Mouse (Mus musculus): ENCODE results near the gene Tmem38b.
"Not testable (repeated sequence)": the region's sequence is repeated elsewhere in the genome, so short reads cannot be mapped to it uniquely, and the experiment has no call there.

Gene Tmem38b

DNA sequence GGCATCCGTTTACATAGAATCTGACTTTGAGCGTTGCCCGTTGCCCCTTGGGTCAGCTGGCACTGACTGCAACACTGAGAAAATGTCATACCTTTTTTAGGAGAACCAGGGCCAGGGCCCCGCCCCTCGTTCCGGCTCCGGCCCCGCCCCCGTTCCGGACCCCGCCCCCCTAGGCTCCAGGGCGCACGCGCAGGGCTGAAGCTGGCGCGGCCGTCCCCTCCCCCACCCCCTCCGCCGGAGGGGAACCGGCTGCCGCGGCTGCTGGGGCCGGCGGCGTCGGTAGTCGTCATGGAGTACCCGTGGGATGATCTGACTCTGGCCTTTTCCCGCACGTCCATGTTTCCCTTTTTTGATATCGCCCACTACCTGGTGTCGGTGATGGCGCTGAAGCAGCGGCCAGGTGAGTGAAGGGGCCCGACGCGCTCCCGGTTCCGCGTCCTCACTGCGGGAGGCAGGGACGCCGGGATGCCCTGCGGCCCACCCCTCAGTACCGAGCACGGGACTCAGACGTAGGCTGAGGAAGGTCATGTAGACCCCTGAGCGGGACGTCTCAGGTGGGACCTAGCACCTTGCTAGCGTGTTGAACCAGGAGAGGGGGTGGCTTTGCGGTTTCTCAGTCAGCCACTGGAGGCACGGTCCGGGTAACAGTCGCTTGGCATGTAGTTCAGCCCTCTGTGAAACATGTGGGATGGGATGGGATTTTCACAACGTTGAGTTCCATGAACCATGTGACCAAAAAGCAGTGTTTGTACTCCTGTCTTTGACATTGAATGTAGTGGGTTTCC, at the start of gene Tmem38b:
Gene Tmem38b, plus strand, starts transcription at position 225 of the 785 bp plus-strand sequence.
- DNase-seq (ENCODE audit: low spot score in 2 of 2): peak; percentile 59 to 71

GRCm38 (mm10) chr4:53781396-53781795, 44.4 kb upstream of the Tmem38b start:
- DNase-seq (ENCODE audit: low spot score in 2 of 2): no peak

DNA sequence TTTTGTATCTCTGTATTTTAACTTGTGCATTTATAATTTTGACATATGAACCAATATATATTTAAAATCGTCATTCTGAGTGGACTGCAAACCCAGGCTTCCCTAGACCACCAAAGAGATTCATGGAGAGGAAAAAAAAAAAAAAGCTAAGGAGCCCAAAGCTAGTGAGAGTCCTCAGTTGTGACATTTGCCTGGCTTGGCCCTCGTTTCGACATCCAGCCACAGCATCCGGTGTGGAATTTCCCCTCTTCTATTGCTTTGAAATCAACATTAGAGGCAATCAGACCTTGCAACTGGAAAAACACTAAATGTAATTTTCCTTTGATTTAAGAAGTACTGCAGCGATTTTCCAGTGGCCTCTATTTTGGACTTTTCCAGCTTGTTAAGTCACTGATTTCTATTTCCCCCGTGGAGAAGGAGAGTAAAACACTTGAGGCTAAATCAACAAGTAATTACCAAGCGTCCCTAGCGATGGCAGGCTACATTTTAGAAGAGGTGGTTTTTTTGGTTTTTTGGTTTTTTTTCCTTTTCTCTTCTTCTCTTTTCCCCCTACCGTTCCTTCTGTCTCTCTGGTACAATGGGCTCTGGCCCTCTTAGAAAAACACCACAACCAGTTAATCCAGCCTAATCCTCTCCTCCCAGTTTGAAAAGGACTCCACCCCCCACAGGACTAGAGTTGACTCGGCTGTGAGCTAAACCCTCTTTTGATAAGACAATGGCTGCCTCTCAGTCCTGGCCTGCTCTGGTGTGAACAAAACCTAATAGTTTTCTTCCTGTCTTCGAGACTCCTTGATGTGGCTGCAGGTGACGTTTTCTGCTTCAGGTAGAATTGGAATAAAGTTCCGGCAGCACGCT, 43.4 kb upstream of the Tmem38b start:
- DNase-seq (ENCODE audit: low spot score in 2 of 2): no peak

GRCm38 (mm10) chr4:53785746-53786398, 40.0 kb upstream of the Tmem38b start:
- no peak for DNase-seq (ENCODE audit: low spot score in 2 of 2)

DNA sequence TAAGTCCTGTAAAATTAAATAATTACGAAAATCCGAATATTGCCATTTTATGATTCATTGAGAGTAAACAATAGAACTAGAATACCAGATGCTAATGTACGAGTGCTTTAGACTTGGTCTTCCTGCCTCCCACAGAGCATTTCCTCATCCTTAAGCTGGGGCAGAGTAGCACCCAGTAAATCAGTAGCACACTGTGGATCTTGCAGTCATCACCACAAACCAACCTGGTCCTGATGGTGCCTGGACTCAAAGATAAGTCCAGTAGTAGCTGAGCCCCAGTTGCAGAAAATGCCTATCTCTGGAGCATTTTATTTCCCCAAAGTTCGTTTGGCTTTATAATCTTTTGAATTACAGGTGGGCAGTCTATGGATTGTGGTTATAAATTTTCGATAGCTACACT, 39.0 kb upstream of the Tmem38b start:
- DNase-seq (ENCODE audit: low spot score in 2 of 2): no peak

GRCm38 (mm10) chr4:53789346-53789745, 36.5 kb upstream of the Tmem38b start:
- no peak for DNase-seq (ENCODE audit: low spot score in 2 of 2)

- DNase-seq (ENCODE audit: low spot score in 2 of 2): no peak
Observed at GRCm38 (mm10) chr4:53794257-53794966, 31.4 kb upstream of the Tmem38b start.

GRCm38 (mm10) chr4:53795086-53795485, 30.8 kb upstream of the Tmem38b start:
- no peak for DNase-seq (ENCODE audit: low spot score in 2 of 2)

DNA sequence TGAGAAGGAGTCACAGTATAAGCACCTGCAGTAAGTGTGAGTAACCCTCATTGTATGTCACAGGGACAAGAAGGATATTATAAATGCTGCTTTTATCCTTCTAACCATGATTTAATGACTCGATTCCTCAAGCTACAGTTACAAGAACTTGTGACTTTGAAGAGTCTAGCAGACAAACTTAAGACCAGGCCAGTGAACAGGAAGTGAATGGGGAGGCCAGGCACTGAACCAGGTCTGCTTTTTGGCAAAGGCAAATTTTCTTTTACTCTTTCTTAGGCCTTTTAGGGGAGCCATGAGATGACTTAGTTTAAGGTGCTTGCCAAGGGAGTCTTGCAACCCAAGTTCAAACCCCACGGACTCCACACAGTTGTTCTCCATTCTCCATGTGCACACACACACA, 30.1 kb upstream of the Tmem38b start:
- DNase-seq (ENCODE audit: low spot score in 2 of 2): no peak

DNA sequence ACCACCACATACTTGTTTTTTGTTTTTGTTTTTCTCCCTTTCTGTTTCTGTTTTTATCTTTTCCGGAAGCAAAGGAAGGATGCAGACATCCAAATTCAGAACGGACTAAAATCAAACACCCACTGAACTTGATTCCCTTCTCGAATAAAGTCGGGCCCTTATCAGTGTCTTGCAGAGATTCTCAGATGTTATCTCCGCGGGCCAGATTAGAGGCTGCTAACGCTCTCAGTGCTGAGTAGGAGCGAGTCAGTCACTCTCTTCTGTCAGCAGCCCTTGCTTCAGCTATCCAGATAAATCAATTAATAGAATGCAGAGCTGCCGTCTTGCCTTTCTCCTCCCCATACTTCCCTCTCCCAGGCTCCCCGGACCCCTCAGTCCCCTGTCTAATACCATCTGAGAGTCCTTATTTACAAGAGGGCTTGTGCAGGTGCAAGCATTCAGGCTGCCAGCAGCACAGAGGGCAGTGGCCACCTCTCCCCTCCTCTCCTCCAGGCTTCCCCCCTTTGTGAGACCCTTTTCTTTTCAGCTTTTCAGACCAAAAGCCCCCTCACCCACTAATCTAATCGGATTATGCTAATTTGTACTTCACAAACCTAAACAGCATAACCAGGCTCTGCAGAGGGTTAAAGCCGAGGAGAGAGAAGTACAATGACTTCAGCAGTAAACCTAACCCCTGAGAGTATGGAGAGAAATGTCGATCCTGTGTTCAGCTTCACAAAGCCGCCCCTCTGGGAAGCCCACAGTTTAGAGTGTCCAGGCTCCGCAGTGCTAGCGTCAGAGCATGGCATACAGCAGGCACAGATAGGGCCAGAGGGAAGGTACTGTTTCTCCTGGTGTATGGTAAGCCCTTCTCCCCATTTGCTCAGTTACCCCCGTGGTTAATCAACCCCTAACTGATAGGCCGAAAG, 28.7 kb upstream of the Tmem38b start:
- no peak for DNase-seq (ENCODE audit: low spot score in 2 of 2)

DNA sequence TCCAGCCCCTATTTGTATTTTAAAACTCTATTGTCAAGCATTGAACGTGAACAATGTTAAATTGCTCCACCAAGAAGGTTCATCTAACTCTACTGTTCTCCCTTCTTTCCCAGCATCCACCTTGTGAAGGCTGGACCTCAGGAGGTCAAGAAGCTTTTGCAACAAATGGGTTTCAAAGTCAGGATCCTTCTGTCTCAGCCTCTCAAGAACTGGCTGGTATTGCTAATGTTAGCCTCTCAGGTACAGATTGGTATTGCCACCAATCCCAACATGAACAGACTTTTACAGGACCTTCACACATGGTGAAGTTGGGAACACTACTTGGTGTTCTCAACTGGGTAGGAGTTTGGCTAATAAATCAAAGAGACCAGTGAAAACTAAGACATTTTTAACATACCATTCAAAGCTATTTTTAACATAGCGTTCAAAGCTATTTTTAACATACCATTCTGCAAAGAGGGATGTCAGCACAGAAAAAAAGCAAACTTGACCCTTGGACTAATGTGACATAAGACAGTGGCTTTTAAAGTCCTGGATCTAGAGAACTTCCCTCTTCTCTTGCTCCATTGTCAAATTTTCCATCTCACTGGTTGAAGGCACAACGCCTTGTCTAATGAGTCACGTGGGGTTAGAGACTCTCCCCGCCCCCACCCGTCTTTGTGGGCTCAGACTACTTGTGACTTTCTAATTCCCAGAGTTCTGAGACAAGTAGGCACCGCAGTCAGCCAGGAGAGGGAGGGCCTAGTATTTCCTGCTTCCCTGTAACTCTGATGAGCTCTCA, 26.8 kb upstream of the Tmem38b start:
- no peak for DNase-seq (ENCODE audit: low spot score in 2 of 2)

DNA sequence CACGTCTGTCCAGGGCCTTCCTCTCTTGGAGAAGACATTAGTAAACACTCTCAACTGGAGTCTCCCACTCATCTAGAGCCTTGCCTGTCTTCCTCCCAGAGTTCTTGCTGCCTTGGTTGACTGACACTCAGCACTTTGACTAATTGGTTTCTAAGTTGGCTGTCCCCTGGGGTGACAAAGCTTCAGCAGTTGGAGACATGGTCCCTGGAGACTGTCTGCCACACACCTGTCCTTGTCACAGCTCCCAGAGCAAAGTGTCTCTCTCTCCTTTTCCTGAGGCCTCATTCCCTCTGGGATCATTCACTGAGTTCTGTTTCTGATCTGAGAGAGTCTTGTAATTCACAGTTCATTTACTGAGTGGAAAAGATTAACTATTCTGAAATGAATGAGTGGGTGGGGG, 26.1 kb upstream of the Tmem38b start:
- no peak for DNase-seq (ENCODE audit: low spot score in 2 of 2)

DNA sequence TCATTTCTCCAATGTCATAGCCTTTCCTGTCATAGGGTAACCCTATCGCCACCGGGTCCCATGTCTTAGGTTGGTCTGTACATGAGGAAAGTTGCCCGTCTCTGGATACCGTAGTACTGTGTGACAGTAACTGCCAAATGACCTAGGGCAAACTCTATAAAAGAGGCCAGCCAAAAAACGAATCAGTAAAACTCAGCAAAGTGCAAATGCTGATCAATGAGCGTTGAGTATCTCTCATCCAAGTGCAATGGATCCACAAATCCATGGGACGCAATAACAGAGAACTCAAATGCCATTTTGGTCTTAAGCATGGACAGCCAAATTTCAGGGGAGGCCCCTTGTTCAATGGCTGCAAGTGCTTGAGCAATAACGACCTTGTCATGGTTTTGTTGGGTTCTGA, 22.2 kb upstream of the Tmem38b start:
- not testable (repeated sequence) for DNase-seq (ENCODE audit: low spot score in 2 of 2)

GRCm38 (mm10) chr4:53806428-53806827, 19.4 kb upstream of the Tmem38b start:
- DNase-seq (ENCODE audit: low spot score in 2 of 2): not testable (repeated sequence)

DNA sequence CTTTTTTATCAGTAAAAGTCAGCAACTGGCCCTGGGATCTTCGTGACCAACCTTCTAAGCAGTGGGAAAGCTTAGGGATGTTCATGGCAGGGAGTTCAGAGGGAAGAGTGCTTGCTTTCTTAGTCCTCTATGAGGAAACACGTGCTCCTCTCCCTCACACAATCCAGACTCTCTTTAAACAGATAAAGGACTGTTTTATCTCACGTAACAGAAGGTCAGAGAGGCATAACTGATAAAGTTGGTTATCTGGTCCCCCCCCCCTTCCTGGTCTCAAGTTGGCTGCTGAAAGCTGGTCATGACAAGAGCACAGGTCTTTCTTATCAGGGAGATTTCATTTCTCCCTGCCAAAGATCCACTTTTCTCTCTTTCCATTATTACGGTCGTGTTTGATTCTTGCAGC, 7.5 kb upstream of the Tmem38b start:
- no peak for DNase-seq (ENCODE audit: low spot score in 2 of 2)

DNA sequence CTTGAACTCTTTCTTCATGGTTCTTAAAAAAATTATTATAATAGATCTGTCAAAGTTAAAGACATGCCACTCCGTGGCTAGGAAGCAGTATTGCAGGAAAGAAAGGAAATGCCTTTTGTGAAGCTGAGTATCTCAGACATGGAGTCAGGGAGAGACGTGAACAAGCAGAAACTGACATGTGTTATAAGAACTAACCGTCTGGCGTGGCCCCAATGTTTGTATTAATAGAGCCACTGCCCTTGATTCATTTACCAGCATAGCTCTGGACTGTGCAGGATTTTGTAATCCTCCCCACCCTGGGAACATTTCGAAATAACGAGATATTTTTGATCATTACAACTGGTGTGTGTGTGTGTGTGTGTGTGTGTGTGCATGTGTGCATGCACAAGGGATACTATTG, 2.1 kb upstream of the Tmem38b start:
- peak; percentile 19 to 66 for DNase-seq (ENCODE audit: low spot score in 2 of 2)

DNA sequence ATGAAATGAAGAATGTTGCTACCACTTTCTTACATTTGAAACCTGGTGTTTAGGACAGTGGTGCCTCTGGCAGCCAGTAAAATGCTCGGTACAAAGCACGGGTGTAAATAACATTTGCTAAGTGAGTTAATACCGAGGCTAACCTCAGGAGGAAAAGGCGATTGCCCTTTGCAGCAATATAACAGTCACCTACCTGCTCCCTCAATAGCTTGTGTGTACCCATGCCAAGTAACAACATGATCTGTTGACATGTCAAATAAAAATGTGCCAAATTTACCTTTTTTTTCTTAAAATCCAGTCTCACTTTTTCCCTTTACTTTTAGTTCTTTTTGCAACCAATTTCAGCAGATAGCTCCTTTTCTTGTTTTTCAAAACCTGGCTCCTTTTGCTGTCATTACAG, 1.0 kb upstream of the Tmem38b start:
- DNase-seq (ENCODE audit: low spot score in 2 of 2): no peak

DNA sequence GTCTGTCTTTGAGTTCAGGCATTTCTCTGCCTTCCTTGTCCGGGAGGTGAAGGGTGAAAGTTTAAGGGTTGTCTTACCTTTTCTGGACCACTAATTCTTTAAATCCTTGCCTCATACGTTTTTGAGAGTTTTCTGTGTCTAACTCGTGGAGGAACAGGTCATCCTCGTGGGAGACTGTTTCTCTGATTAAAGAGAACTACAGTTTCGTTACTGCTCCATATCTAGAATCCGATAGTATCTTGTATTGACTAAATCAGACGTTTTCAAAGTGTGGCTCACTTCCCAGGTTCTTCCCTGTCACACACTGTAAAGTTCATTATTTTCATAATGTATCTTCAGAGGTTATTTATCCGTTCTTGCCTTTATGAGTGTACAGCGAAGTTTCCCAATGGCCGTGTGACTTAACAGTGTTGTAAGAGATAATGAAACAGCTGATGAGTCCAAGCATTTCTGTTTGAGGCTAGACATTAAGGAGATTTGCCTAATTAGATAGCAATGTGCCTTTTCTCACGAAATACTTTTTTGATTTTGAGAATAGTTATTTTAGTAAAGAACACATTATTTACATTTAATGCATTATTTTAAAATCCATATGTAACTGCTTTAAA, 900 bp downstream of the Tmem38b start:
- no peak for DNase-seq (ENCODE audit: low spot score in 2 of 2)

DNA sequence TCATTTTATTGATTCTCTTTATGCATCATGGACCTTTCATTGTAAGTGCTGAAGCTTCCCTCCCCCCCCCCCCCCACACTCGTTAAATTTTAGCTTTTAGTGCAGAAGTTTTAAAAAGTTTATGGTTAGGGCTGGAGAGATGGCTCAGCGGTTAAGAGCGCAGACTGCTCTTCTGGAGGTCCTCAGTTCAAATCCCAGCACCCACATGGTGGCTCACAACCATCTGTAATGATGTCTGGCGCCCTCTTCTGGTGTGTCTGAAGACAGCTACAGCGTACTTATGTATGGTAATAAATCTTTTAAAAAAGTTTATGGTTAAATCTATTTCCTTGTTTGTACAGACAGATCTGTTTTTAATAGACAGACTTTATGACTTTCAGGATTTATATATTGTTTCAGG, 2.0 kb downstream of the Tmem38b start:
- DNase-seq (ENCODE audit: low spot score in 2 of 2): no peak

GRCm38 (mm10) chr4:53828914-53829313, 3.1 kb downstream of the Tmem38b start:
- no peak for DNase-seq (ENCODE audit: low spot score in 2 of 2)
